ENCODE assay signal across 7 mouse cellular contexts in genomic region chr7:112453805-112454214, GRCm38 (mm10). TPM values are rescaled to one million over a fixed set of nuclear protein-coding genes. Genes with fewer than 3 reads are reported as not detected.
DNase-seq lines count a peak whose midpoint lies in the region; ATAC-seq and TF ChIP-seq lines count a peak whose summit lies in the region.

No protein-coding gene starts in this region.

- H3K4me2 ChIP-seq in kidney, postnatal 0 days (ENCODE audit: low read length): no peak overlapping the region
- no peak overlapping the region for H3K4me2 ChIP-seq in embryonic facial prominence, embryonic 15.5 days (replicated peaks)

- H3K9ac ChIP-seq in kidney, postnatal 0 days (ENCODE audit: low read depth, low read length): no peak overlapping the region
- H3K9ac ChIP-seq in embryonic facial prominence, embryonic 15.5 days: no peak overlapping the region

- 27% methylated on average over 3 of the region's 3 CpGs for WGBS in kidney, postnatal 0 days
- WGBS in embryonic facial prominence, embryonic 15.5 days: 13% methylated on average over 3 of the region's 3 CpGs
- WGBS in thymus, adult 2 months: 61% methylated on average over 3 of the region's 3 CpGs

- peak overlapping the region; percentile 52 for H3K27ac ChIP-seq in kidney, postnatal 0 days
- H3K27ac ChIP-seq in embryonic facial prominence, embryonic 15.5 days (replicated peaks): peak overlapping the region; percentile 84
- no peak overlapping the region for H3K27ac ChIP-seq in thymus, adult 2 months (ENCODE audit: control insufficient read depth, insufficient read depth, low read length)

- DNase-seq in kidney, postnatal 0 days (ENCODE audit: low spot score): peak; percentile 64
- no peak for DNase-seq in kidney, postnatal 10 days
- peak; percentile 87 for DNase-seq in adrenal gland, adult 2 months
- peak; percentile 56 to 86 for DNase-seq in lung, postnatal 4 days
- no peak for DNase-seq in thymus, adult 2 months
- no peak for DNase-seq in gastrocnemius, postnatal 25 days

- no peaks in the 10 kb centered on the region for H3K27me3 ChIP-seq in kidney, postnatal 0 days (ENCODE audit: insufficient read depth, low read length)
- H3K27me3 ChIP-seq in embryonic facial prominence, embryonic 15.5 days: no peaks in the 10 kb centered on the region
- H3K27me3 ChIP-seq in thymus, adult 2 months (ENCODE audit: control insufficient read depth, insufficient read depth, low read length): no peaks in the 10 kb centered on the region

- ATAC-seq in kidney, postnatal 0 days (replicated peaks; ENCODE audit: low FRiP score, low read depth): no peak
- 0 out of 2 replicates have a peak, but pooled peaks have one; percentile 12 for ATAC-seq in embryonic facial prominence, embryonic 15.5 days (ENCODE audit: insufficient number of reproducible peaks, low FRiP score, low TSS enrichment, low read depth)

- no peaks in the 10 kb centered on the region for H3K9me3 ChIP-seq in kidney, postnatal 0 days (replicated peaks; ENCODE audit: low read length)
- H3K9me3 ChIP-seq in embryonic facial prominence, embryonic 15.5 days (replicated peaks): no peaks in the 10 kb centered on the region

- TF ChIP-seq CTCF in kidney, postnatal 0 days (IDR thresholded peaks at IDR 0.05; ENCODE audit: low read depth): no peak
- TF ChIP-seq CTCF in thymus, adult 2 months (IDR thresholded peaks at IDR 0.05; ENCODE audit: borderline replicate concordance, control insufficient read depth, extremely low read depth, insufficient read depth, low read length, poor library complexity): no peak

- H3K4me1 ChIP-seq in kidney, postnatal 0 days (replicated peaks; ENCODE audit: insufficient read depth, low read length): peaks cover 15% of the 10 kb centered on the region
- peaks cover 44% of the 10 kb centered on the region for H3K4me1 ChIP-seq in embryonic facial prominence, embryonic 15.5 days
- H3K4me1 ChIP-seq in thymus, adult 2 months (replicated peaks; ENCODE audit: control insufficient read depth, insufficient read depth, low read length): no peaks in the 10 kb centered on the region

- H3K36me3 ChIP-seq in kidney, postnatal 0 days (ENCODE audit: insufficient read depth, low read length): no peaks in the 10 kb centered on the region
- H3K36me3 ChIP-seq in embryonic facial prominence, embryonic 15.5 days: no peaks in the 10 kb centered on the region
- H3K36me3 ChIP-seq in thymus, adult 2 months (ENCODE audit: control insufficient read depth, insufficient read depth, low read length): no peaks in the 10 kb centered on the region

- H3K4me3 ChIP-seq in kidney, postnatal 0 days (replicated peaks; ENCODE audit: low read depth, low read length): no peak overlapping the region
- H3K4me3 ChIP-seq in embryonic facial prominence, embryonic 15.5 days (replicated peaks): no peak overlapping the region
- H3K4me3 ChIP-seq in thymus, adult 2 months (ENCODE audit: control insufficient read depth, insufficient read depth, low read length): no peak overlapping the region

- TF ChIP-seq POLR2A in thymus, adult 2 months (IDR thresholded peaks at IDR 0.05; ENCODE audit: control insufficient read depth, extremely low read depth, insufficient read depth, low read length, poor library complexity): no peak

RNA-seq across cellular contexts. Expression of gene Parva, which starts 26.5 kb away (rescaled TPM):
- polyA plus RNA-seq in kidney, postnatal 0 days (2015; fragmentation: Nextera tagmentation; extraction: Ambion mirVana): 80.2 and 93.0 TPM in 2 replicates
- 10 to 100 TPM; 87.9 to 93.4 TPM for total RNA-seq in adrenal gland, adult 2 months (2021)
- 20.0 and 32.7 TPM in 2 replicates for polyA plus RNA-seq in adrenal gland, adult 2 months (2012; rRNA removed)
- 96.0 and 105 TPM in 2 replicates for polyA plus RNA-seq in embryonic facial prominence, embryonic 15.5 days (2015; fragmentation: Nextera tagmentation; extraction: Ambion mirVana)
- 6.1 and 6.6 TPM in 2 replicates for polyA plus RNA-seq in thymus, adult 2 months (2012; rRNA removed)
- 10 to 100 TPM; 19.0 to 22.7 TPM for total RNA-seq in gastrocnemius, postnatal 25 days (2021)

Comparison
In these comparisons a context has a peak if more than half of its experiments do, and no peak if none do; other contexts are left out.
1. DNase-seq: peak in kidney, postnatal 0 days (single experiment), adrenal gland, adult 2 months (single experiment) and lung, postnatal 4 days (2 of 2); none in kidney, postnatal 10 days (single experiment), thymus, adult 2 months (single experiment) and gastrocnemius, postnatal 25 days (single experiment).